ENCODE assay signal across 8 mouse cellular contexts in genomic region chr17:27501331-27502251, GRCm38 (mm10). TPM values are rescaled to one million over a fixed set of nuclear protein-coding genes. Genes with fewer than 3 reads are reported as not detected.
DNase-seq lines count a peak whose midpoint lies in the region; ATAC-seq and TF ChIP-seq lines count a peak whose summit lies in the region.

No protein-coding gene starts in this region.

- no peak overlapping the region for H3K9ac ChIP-seq in heart, embryonic 12.5 days
- peak overlapping the region; percentile 31 for H3K9ac ChIP-seq in forebrain, postnatal 0 days
- no peak overlapping the region for H3K9ac ChIP-seq in liver, embryonic 16.5 days (ENCODE audit: low read depth, low read length)

- no peaks in the 10 kb centered on the region for H3K36me3 ChIP-seq in heart, embryonic 12.5 days
- no peaks in the 10 kb centered on the region for H3K36me3 ChIP-seq in forebrain, postnatal 0 days (ENCODE audit: insufficient read depth)
- no peaks in the 10 kb centered on the region for H3K36me3 ChIP-seq in liver, embryonic 16.5 days (ENCODE audit: control insufficient read depth, insufficient read depth)

- H3K4me2 ChIP-seq in heart, embryonic 12.5 days, result peak overlapping the region; percentile 39; the same call in 1 of the 2 replicates
- H3K4me2 ChIP-seq in forebrain, postnatal 0 days (ENCODE audit: low read depth), result peak overlapping the region; percentile 38
- no peak overlapping the region for H3K4me2 ChIP-seq in liver, embryonic 16.5 days (ENCODE audit: low read depth, low read length)

- H3K27me3 ChIP-seq in heart, embryonic 12.5 days (replicated peaks), result peaks cover 84% of the 10 kb centered on the region
- H3K27me3 ChIP-seq in forebrain, postnatal 0 days (ENCODE audit: insufficient read depth, low read length), result peaks cover 6% of the 10 kb centered on the region; the same call in 1 of the 2 replicates
- peaks cover 12% of the 10 kb centered on the region for H3K27me3 ChIP-seq in liver, embryonic 16.5 days (ENCODE audit: control insufficient read depth, insufficient read depth, low read depth, low read length)

- no peak for TF ChIP-seq POLR2A in brain, embryonic 14.5 days (IDR thresholded peaks at IDR 0.05; ENCODE audit: borderline replicate concordance, extremely low read depth, insufficient read depth, insufficient read length, poor library complexity, severe bottlenecking)

- H3K4me1 ChIP-seq in heart, embryonic 12.5 days (replicated peaks), result peaks cover 10% of the 10 kb centered on the region
- H3K4me1 ChIP-seq in forebrain, postnatal 0 days (ENCODE audit: insufficient read depth), result peaks cover 16% of the 10 kb centered on the region; the same call in 1 of the 2 replicates
- H3K4me1 ChIP-seq in liver, embryonic 16.5 days (ENCODE audit: control insufficient read depth, low read depth, low read length), result no peaks in the 10 kb centered on the region

- ATAC-seq in heart, embryonic 12.5 days (ENCODE audit: insufficient number of reproducible peaks, low FRiP score), result no peak
- peak; percentile 70 for ATAC-seq in forebrain, postnatal 0 days
- ATAC-seq in liver, embryonic 16.5 days (ENCODE audit: low read depth), result 0 out of 2 replicates have a peak, but pooled peaks have one; percentile 7

- 14% methylated on average over 18 of the region's 18 CpGs for WGBS in heart, embryonic 12.5 days
- WGBS in forebrain, postnatal 0 days, result 10% methylated on average over 18 of the region's 18 CpGs
- WGBS in liver, embryonic 16.5 days (ENCODE audit: insufficient replicate concordance), result 10% methylated on average over 17 of the region's 18 CpGs

- no peak for DNase-seq in heart, adult 18-20 months
- DNase-seq in brain, embryonic 14.5 days (ENCODE audit: low read depth), result peak; percentile 96
- peak; percentile 55 for DNase-seq in forebrain, postnatal 0 days
- peak; percentile 22 for DNase-seq in thymus, postnatal 25 days
- no peak for DNase-seq in gastrocnemius, postnatal 25 days
- DNase-seq in T-cell, adult 2 months (ENCODE audit: low spot score), result no peak

- no peaks in the 10 kb centered on the region for H3K9me3 ChIP-seq in heart, embryonic 12.5 days (replicated peaks)
- no peaks in the 10 kb centered on the region for H3K9me3 ChIP-seq in forebrain, postnatal 0 days (ENCODE audit: low read length)
- no peaks in the 10 kb centered on the region for H3K9me3 ChIP-seq in liver, embryonic 16.5 days (replicated peaks; ENCODE audit: control insufficient read depth, low read length)

- H3K4me3 ChIP-seq in heart, embryonic 12.5 days, result no peak overlapping the region
- H3K4me3 ChIP-seq in forebrain, postnatal 0 days (ENCODE audit: low read depth, low read length), result no peak overlapping the region; the same call in 1 of the 2 replicates
- H3K4me3 ChIP-seq in liver, embryonic 16.5 days (ENCODE audit: low read depth, low read length), result no peak overlapping the region

- H3K27ac ChIP-seq in heart, embryonic 12.5 days (ENCODE audit: poor library complexity, severe bottlenecking), result no peak overlapping the region
- H3K27ac ChIP-seq in forebrain, postnatal 0 days (ENCODE audit: low read depth, low read length), result peak overlapping the region; percentile 76
- H3K27ac ChIP-seq in liver, embryonic 16.5 days (ENCODE audit: low read length), result no peak overlapping the region

- TF ChIP-seq CTCF in brain, embryonic 14.5 days (IDR thresholded peaks at IDR 0.05; ENCODE audit: borderline replicate concordance, extremely low read depth, insufficient read depth, insufficient read length), result 0 out of 2 replicates have a peak, but pooled peaks have one; percentile 24
- no peak for TF ChIP-seq CTCF in forebrain, postnatal 0 days (IDR thresholded peaks at IDR 0.05; ENCODE audit: low read depth)

RNA-seq across cellular contexts. Expression of gene Grm4, which starts 19.6 kb away (rescaled TPM):
- 0.08 and 0.10 TPM in 2 replicates for polyA plus RNA-seq in heart, embryonic 12.5 days (2016; fragmentation: Nextera tagmentation; extraction: Ambion mirVana)
- total RNA-seq in heart, adult 18-20 months (2021), result under 1 TPM; 0.15 to 0.18 TPM
- polyA plus RNA-seq in brain, embryonic 14.5 days (2012; rRNA removed), result 16.3 and 28.0 TPM in 2 replicates
- 13.1 and 14.5 TPM in 2 replicates for total RNA-seq in forebrain, postnatal 0 days (2014; rRNA removed)
- polyA plus RNA-seq in forebrain, postnatal 0 days (2015; fragmentation: Nextera tagmentation; extraction: Ambion mirVana), result 3.2 and 5.5 TPM in 2 replicates
- not detected in 2 replicates for polyA plus RNA-seq in liver, embryonic 16.5 days (2015; fragmentation: Nextera tagmentation; extraction: Ambion mirVana)
- total RNA-seq in gastrocnemius, postnatal 25 days (2021), result under 1 TPM; 0.08 to 0.24 TPM

RNA-seq across cellular contexts. Expression of gene Hmga1, which starts 54.7 kb away (rescaled TPM):
- 188 and 194 TPM in 2 replicates for polyA plus RNA-seq in heart, embryonic 12.5 days (2016; fragmentation: Nextera tagmentation; extraction: Ambion mirVana)
- total RNA-seq in heart, adult 18-20 months (2021), result 10 to 100 TPM; 47.3 to 52.7 TPM
- polyA plus RNA-seq in brain, embryonic 14.5 days (2012; rRNA removed), result 120 and 130 TPM in 2 replicates
- total RNA-seq in forebrain, postnatal 0 days (2014; rRNA removed), result 84.7 and 99.1 TPM in 2 replicates
- 122 and 123 TPM in 2 replicates for polyA plus RNA-seq in forebrain, postnatal 0 days (2015; fragmentation: Nextera tagmentation; extraction: Ambion mirVana)
- polyA plus RNA-seq in liver, embryonic 16.5 days (2015; fragmentation: Nextera tagmentation; extraction: Ambion mirVana), result 98.3 and 104 TPM in 2 replicates
- total RNA-seq in gastrocnemius, postnatal 25 days (2021), result 10 to 100 TPM; 24.6 to 24.7 TPM

Comparison
In these comparisons a context has a peak if more than half of its experiments do, and no peak if none do; other contexts are left out.
1. DNase-seq: peak in brain, embryonic 14.5 days (single experiment), forebrain, postnatal 0 days (single experiment) and thymus, postnatal 25 days (single experiment); none in heart, adult 18-20 months (0 of 2), gastrocnemius, postnatal 25 days (single experiment) and T-cell, adult 2 months (single experiment).